Mouse (Mus musculus) layer of hippocampus, adult 8-10 months (tissue): ENCODE data around the gene Cacna1d. TPM values are rescaled to one million over a fixed set of nuclear protein-coding genes. Genes with fewer than 3 reads are reported as not detected.

Experiments
- DNase-seq, 2 experiments: peaks; one replicate each; pipeline ENCODE4 v3.0.0; 2022; ENCODE audit warnings: low spot score in 2 of 2
- total RNA-seq, 4 experiments: library from RNA; stranded (reverse); gene quantifications; 2 replicates each; pipeline ENCODE4 v1.2.4; 2022

The Cacna1d gene
- total RNA-seq, 4 experiments from 2014 or later = 42.2 to 55.3 (median 50.8) TPM

DNA sequence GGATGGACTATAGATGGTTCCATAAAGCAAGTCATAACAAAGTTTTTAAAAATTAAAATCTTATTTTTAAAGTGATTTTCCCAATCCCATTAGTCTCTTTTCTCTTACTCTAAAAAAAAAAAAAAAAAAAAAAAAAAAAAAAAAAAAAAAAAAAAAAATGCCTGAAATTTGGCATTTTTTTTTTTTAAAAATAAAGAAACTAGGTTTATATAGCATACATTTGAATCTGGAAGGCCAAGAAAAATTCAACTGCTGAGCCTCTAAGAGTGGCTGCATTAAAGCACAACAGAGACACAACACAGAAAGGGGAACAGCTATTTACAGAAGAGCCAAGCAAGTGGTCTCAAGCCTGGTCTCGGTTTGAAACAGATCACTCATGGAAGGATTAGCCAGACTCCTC, 112.9 kb downstream of the Cacna1d start:
- DNase-seq = no peak

DNA sequence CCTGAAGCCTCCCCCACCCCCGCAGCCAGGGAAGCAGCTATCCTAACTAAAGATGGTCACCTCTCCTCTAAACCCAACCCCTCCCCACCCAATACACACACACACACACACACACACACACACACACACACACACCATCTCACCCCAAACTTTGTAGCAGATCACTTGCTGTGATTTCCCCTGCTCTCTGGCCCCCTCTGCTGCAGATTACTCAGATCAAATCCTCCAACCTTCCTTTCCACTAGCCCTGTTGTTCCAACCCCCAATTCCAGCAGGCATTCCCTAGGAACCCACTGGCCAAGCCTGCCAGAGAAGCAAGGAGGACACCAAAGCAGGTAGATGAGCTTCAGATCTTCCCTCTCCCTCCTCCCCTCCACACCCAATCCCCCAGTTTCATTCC, 118.4 kb downstream of the Cacna1d start:
- DNase-seq = no peak

DNA sequence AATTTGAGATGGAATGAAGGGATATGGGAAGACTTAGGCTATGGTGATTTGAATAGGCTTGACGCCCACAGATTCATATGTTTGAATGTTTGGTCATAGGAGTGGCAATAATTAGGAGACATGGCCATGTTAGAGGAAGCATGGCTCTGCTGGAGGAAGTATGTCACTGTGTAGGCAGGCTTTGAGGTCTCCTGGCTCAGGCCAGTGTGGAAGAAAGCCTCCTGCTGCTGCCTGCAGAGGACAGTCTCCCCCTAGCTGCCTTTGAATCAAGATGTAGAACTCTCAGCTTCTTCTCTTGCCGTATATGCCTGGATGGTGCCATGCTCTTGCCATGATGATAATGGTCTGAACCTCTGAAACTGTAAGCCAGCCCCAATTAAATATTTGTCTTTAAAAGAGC, 120.2 kb downstream of the Cacna1d start:
- DNase-seq = no peak

DNA sequence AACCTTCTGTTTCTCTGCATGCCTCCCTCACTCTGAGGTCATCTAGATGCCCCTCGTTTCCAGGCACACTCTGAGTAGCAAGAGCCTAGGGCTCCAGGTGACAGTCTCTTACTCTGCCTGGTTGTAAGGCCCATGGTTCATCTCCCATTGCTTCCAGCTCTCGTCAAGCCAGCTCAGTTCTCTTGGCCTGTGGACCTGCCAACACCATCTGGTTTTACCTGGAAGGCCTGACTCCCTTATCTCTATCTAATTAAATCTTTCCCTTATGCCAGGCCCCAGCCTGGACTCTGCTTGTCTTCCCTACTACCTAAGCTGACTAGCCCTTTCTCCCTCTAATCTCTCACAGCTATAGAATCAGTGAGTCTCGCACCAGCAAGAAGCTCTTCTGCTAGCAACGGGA, 124.2 kb downstream of the Cacna1d start:
- no peak for DNase-seq

DNA sequence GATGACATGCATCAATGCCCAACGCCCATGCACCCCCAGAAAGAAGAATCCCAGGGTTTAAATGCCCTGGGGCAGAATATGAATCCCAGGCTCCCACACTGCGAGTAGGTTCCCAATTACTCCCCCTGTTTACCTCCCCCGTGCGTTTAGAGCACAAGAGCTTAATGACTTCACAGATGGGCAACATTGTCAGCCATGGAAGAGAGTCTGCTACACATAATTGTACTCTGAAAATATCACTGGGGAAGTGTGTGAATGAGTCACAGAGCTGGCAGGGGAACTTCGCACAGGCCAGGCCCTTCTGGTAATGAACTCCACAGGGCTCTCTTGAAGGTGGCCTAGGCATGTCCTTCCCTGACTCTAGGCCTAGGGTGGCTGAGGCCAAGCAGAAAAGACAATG, 125.4 kb downstream of the Cacna1d start:
- peak; percentile 53 to 74 for DNase-seq

DNA sequence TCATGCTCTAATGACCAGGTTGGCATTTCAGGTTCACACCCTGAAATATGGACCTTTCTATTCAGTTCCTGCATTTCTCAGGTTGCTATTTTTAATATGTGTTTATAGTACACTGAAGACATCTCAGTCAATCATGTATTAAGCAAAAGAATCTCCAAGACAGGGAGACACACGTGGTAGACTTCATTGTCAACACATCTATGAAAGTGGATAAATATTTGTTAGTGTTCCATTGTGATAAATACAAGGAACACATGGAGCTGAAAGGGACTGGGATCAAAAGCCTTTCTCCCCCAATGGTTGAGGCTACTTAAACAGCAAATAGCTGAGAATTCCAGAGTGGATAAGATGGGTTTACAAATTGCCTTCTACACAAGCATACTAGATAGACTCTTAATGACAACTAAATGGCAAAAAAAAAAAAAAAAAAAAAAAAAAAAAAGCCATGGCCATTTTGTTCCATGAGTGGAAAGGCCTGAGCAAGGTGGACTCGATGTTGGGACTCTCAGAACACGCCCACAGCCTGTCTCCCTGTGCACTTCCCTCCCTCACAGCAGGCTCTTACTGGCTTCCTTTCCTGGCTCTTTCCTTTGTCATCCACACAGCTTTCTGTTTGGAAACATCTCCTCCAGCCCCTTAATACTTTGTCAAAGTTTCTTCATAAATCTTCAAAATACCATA, 127.6 kb downstream of the Cacna1d start:
- DNase-seq = no peak

DNA sequence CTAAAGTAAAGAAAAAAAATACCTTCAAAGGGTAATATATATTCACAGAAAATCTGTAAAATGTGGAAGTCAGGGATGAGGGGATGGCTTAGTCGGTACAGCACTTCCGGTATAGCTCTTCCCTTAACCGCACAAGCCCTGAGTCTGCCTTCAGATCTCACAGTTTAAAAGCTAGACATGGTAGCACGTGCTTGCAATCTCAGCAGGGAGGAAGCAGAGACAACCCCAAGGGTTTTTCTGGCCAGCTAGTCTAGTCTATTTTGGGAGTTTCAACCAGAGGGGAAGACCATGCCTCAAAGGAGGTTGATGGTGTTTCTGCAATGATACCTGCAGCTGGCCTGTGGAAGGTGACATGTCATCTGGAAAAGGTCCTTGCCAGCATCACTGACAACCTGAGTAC, 128.9 kb downstream of the Cacna1d start:
- no peak for DNase-seq

DNA sequence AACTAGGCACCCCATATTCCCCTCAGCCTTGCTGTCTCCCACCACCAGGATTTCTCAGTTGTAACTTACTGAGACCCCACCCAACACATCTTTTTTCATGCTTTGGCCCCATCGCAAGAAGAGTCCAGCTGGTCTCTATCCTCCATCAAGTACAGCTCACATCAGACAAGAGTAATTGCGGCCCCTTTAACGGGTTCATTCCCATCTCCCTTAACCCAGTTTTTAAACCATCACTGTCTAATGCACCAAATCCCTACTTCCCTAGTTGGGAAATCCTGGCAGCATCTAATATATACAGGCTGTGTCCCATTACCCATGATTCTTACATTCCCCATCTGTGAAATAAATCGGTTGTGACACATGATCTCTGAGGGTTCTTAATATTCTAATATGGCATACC, 130.8 kb downstream of the Cacna1d start:
- DNase-seq = no peak

DNA sequence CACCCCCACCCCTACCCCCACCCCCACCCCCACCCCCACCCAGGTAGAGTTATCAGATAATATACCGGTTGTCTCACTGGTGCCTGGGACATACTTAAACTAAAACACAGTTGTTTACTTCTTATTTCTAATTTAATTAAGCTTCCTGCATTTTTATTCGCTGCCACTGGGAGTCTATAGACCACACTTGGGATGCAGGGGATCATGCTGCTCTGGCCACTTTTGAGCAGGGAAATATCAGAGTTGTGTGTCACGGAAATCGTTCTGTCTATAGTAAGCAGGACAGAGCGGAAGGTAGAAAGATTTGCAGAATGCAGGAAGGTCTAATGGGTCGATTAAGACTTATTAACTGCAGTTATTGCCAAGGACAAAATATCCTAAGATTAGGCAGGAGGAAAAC, 131.3 kb downstream of the Cacna1d start:
- DNase-seq = no peak

DNA sequence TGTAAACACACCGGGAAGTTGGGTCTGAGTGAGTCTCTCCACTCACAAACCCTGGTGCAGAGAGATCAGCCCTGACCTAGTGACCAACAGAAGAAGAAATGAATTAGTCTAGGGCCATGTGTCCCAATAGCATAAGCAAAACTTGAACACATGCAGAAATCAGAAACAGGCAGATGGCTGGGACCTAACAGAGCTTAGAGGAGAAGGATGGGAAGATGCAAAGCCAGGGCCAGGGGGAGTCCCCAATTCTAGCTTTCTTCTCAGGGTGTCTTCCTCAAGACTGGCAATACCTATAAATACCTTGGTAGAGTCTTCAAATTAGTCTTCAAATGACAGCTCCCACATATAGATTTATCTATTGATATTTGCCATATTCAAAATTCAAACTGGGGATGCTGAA, 133.2 kb downstream of the Cacna1d start:
- DNase-seq = no peak

DNA sequence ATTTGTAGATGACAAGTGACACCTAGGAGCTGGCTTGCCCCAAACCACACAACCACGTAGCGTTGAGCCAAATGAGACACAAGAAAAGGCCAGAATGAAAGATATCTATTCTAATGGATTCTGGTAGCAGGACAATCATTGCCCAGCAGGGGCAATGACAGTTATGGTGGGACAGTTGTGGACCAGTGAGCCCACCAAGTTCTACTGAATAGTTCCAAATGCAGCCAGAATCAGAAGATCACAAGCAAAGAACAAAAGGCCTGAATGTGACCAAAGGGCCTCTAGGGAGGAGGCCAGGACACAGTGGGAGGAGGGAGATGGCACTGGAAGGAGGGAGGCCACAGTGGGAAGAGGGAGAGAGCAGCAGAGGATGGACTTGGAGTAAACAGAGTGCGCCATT, 134.8 kb downstream of the Cacna1d start:
- no peak for DNase-seq

DNA sequence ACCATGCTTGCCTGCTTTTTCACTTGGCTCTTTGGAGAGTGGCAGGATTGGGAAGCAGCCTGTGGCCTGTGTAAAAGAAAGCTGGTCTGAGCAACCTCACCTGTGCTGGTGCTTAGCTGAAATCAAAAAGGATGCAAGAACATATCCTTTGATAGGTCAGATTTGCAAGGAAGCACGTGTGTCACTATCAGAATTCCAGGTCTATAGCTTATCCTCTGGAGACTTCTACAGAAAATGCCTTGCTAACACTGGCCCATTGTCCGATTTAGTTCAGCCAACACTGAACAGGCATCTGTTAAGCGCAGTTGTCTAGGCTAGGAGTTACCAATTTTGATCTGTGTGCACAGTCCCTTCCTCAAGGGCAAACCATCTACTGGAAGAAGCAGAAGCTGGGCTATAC, 136.5 kb downstream of the Cacna1d start:
- DNase-seq = no peak

DNA sequence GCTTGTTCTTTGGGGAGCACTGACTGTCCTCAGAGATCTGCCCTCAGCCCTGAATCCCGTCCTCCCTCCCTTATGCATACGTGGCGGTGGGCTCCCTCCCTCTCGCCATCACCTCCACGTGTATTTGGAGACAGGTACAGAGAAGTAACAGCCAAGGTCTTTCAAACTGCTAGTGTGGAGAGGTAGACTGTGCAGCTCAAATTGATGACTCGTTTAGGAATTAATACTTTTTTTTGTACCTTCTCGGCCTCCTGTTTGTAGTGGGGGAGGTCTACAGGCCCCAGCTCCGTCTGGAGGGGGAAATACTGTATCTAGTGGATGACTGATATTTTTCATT, 137.2 kb downstream of the Cacna1d start:
- DNase-seq = no peak

DNA sequence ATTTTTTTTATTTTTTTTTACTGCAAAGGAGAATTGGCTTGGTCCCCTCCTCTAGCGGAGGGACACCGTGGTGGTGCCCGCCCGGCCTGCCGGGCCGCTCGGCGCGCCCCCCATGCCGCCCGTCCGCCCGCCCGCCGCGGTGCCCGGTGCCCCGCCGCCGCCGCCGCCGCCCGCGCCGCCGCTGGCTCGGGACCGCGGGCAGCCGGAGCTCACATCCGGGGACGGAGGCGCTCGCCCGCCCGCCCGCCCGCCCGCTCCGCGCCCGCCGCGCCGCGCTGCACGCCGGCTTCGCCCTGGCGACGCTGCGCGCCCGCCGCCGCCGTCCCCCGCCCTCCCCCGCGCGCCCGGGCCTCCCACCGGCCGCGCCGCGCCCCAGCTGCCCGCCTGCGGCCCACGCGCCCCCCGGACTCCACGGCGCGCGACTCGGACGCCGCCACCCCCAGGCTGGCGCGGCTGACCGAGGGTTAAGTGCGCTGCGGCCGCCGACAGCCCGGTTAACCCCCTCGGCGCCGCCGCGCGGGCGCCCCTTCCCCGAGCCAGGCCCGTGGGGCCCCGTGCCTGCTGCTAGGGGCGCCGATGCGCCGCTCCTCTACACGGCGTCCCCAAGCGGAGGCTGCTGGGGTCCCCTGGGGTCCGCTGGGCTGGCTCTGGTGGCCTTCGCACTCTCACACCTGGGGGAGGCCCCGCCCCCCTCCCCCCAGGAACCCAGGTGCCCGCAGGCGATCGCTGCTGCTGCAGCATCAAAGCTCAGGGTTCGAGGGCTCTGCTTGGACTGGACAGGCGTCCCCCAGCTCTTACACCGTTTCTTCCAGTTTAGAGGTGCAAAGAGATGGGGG, 137.7 kb downstream of the Cacna1d start:
- no peak for DNase-seq

DNA sequence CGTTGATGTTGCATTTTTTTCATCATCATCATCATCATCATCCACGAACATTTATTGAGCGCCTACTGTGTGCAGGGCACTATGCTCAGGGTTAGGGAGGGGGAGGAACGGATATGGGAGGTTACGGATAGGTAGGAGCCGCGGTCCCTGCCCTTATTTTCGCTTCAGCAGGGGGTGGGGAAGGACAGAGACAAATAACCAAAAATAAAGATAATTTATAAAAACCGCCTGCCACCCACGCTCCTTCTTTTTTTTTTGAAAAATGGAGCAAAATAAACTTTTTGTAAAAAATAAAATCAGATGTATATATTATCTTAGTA, 138.3 kb downstream of the Cacna1d start:
- no peak for DNase-seq

DNA sequence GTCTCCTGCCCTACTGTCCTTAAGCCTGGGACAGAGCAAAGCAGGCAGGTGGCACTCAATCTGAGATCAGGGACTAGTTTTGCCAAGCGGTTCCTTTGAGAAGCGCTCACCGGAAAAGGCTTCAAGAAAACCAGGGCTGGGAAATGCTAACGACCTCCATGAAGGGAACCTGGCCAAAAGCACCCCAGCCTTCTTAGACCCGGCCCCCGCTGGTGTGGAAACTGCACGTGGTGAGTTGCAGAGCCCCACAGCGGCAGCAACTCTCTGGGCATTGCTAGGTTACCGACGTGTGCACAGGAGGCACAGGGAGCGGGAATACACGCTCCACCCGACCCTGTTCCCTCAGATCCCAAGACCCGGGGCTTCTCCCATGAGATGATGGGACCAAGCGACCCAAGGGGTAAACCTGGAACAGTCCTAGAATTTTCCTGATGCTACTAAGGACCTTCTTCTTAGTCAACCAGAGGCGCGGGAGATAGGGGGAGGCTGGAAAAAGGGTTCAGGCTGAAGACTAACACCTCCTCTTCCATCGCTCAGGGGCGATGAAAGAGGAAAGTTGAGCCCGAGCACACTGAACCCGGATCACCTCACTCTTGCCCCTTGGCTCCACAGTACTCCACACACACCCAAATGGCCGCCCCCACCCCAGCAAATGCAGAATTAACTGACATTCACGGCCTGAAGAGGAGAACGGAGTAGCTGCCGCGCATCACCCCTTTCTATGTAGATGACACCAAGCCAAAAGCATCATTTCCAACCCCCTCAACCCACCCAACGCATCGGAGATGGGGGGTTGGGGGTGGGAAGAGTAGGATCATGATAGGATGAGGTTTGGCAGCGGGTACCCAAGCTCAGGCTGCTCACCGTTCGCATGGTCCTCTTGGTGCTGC, 138.9 kb downstream of the Cacna1d start:
- peak; percentile 42 to 43 for DNase-seq

DNA sequence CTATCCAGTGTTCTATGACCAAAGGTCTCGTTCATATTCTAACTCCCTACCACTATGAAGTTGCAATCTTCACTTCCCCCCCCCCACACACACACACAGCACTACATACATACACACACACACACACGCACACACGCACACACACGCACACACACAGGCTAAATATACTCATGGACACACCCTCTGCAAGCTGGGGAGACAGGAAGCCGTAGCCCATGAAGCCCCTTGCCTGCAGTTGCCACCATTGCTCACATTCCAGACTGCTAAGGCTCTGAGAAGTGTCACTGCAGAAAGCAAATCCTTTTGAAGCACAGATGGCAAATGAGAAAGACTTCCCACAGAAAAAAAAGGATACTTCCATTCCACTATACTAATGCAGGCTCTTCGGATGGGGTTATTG, 141.0 kb downstream of the Cacna1d start:
- no peak for DNase-seq

DNA sequence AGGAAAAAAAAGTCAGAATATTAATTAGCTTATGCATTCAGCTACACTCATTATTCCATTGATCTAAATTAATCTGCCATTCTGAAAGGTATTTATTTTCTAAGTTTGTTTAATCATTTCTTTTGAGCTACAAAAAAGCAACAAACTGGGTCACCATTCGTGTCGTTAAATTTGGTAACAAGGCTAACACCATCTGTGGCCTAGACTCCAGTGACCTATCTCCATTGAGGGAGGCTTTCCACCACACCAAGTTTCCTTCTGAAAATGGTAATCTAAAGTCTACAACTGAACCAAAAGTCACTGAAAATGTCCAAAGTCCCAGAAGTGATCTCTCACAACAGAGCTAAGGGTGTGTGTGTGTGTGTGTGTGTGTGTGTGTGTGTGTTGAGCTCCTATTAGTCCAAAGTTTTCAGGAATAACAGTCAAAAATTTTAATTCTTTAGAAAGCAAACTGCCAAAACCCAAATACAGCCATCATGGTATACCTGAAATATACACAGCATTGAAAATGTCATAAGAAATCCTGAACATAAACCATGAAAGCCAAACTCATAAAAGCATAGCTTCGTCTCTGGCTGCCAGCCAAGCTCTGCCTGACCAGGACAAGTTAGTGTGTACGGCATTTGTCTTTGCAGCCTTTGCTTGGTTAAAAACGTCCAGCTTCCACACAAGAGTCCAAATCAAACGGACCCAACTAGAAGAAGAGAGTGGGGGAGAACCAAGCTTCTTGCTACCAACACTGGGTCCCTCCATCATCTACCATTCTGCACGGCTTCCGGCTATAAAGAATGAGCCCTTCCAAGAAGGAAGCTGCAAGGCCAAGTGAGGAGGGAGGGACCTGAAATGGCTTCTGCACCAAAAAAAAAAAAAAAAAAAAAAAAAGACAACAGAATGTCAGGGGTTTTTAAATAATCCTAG, 146.0 kb downstream of the Cacna1d start:
- no peak for DNase-seq

DNA sequence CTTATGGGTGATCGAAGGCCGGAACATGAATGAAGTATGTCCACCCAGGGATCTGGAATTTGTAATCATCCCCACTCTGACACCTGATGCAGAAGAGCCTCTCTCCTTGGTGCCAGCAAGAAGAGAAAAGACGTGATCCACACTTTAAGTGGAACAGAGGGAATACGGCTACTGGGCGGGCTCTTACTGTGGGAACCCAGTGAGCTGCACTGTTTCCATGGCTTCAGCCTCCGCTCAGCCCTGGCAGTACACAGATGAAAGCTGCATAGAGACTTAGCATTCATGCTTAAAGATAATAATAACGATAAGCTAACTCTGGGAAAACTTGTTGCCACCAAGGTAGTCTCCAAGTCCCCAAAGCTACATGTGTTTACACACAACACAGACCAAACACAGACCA, 147.5 kb downstream of the Cacna1d start:
- no peak for DNase-seq

DNA sequence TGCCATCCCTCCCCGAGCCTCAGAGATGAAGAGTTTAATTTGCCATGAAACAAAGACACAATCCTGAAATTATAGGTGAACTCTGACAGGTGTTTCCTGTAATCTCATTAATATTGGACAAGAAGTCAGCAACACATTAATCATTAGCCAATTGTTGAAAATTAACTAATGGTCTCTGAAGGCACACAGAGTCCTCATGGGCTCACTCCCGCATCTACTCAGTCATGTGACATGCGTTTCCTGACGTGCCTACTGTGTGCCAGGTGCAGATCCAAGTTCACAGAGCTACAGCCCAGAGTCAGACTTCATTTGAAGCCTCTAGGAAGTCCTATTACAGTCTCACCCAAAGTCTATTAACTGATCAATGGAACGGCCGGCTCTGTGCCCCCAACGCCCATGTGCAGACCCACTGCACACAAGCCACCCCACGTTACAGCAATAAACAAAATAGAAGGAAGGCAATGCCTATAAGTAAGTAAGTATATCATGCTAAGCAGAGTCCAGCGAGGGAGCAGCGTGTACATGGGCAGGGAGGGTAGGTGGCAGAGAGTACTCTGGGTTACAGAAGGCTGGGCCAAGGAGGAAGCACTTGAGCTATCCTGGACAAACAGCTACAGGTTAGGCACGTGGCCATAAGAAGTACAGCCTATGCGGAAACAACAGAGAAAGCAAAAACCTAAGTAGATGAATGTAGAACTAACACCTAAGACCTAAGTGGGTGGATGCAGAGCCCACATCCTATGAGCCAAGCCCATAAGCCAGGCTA, 149.2 kb downstream of the Cacna1d start:
- no peak for DNase-seq

DNA sequence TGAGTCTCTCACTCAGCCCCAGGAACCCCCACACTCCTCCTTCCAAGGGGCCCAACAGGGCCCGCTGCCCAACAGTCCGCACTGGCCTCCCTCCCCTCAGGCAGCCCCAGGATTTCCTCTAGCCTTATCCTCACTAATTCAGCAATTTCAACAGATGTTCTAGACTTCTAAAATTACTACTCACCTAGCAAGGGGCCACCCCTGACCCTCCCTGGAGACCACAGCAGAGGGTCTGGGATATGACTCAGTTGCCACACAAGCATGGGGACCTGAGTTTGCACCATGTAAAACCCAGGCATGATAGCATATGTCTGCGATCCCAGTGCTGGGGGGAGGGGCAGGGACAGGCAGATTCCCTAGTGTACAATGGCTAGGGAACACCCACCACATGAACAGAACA, 151.1 kb downstream of the Cacna1d start:
- no peak for DNase-seq
